Mouse (Mus musculus): Measurements from ENCODE around the gene Hivep1.

- TF ChIP-seq CHD1 (IDR thresholded peaks at IDR 0.05; ENCODE audit: low read depth, low read length) (no peak), MAFK (IDR thresholded peaks at IDR 0.05; ENCODE audit: borderline replicate concordance, low read depth, low read length) (no peak), MEF2A (IDR thresholded peaks at IDR 0.05; ENCODE audit: extremely low read depth, insufficient replicate concordance, low read depth, low read length, poor library complexity, severe bottlenecking) (no peak), EP300 (IDR thresholded peaks at IDR 0.05; ENCODE audit: low read depth in 1 of 2, low read length in 2 of 2) (peak; percentile 47 to 62), HCFC1 (IDR thresholded peaks at IDR 0.05; ENCODE audit: low read depth, low read length) (no peak), E2F4 (IDR thresholded peaks at IDR 0.05; ENCODE audit: borderline replicate concordance, low read depth, low read length) (no peak), CTCF (IDR thresholded peaks at IDR 0.05 in 2 of 3, conservative IDR thresholded peaks at IDR 0.05 in 1 of 3; ENCODE audit: control insufficient read depth in 1 of 3, insufficient read depth in 1 of 3, low read depth in 2 of 3, low read length in 3 of 3, poor library complexity in 1 of 3, severe bottlenecking in 1 of 3) (peak in 1 of 3 experiments; percentile 49; a peak in 2 of 6 replicates), TAL1 (IDR thresholded peaks at IDR 0.05; ENCODE audit: low read length) (peak; percentile 59), ZMIZ1 (IDR thresholded peaks at IDR 0.05; ENCODE audit: low read depth, low read length) (no peak), POLR2A (IDR thresholded peaks at IDR 0.05; ENCODE audit: control insufficient read depth in 1 of 2, insufficient read depth in 1 of 2, low read depth in 1 of 2, low read length in 2 of 2, poor library complexity in 1 of 2) (no peak), GATA1 (IDR thresholded peaks at IDR 0.05; ENCODE audit: low read depth, low read length) (no peak)
Observed at GRCm38 (mm10) chr13:42056712-42057332, 5.0 kb downstream of the Hivep1 start.
